Mouse (Mus musculus): ENCODE data around the gene Ncmap. TPM values are rescaled to one million over a fixed set of nuclear protein-coding genes. Genes with fewer than 3 reads are reported as not detected.
A peak's percentile ranks its signal among the peaks of the same experiment; 100 is the strongest.

Ncmap gene
- polyA plus RNA-seq, 1 experiment from 2014 or later, result 1.5 TPM

MicroRNA genes within 50 kb of the gene (microRNA counts, 519-probe panel; counts per million panel counts)
- 171 counts per million, percentile 57 among the panel's probes with 10 or more counts for microRNA mmu-miR-700

Small RNA genes within 50 kb of the gene (microRNA-seq; reads per million reads assigned to microRNA genes)
- 145 reads per million, percentile 56 among the genes with 10 or more reads in this experiment for gene Mir700

Other genes with a start within 250 kb of the Ncmap start
- gene Clic4, start 125.4 kb downstream of the Ncmap start, polyA plus RNA-seq (2014; fragmentation: Nextera tagmentation; extraction: Ambion mirVana), result 148 and 157 TPM in 2 replicates
- 168 and 191 TPM in 2 replicates for gene Srrm1, start 44.9 kb downstream of the Ncmap start, polyA plus RNA-seq (2014; fragmentation: Nextera tagmentation; extraction: Ambion mirVana)
- 12.5 and 13.0 TPM in 2 replicates for gene Rcan3, start 35.6 kb upstream of the Ncmap start, polyA plus RNA-seq (2014; fragmentation: Nextera tagmentation; extraction: Ambion mirVana)
- 0.37 and 0.72 TPM in 2 replicates for gene Stpg1, start 96.6 kb upstream of the Ncmap start, polyA plus RNA-seq (2014; fragmentation: Nextera tagmentation; extraction: Ambion mirVana)
- 2.1 and 4.4 TPM in 2 replicates for gene Nipal3, start 96.8 kb upstream of the Ncmap start, polyA plus RNA-seq (2014; fragmentation: Nextera tagmentation; extraction: Ambion mirVana)
- 4.2 and 4.3 TPM in 2 replicates for gene Grhl3, start 175.4 kb upstream of the Ncmap start, polyA plus RNA-seq (2014; fragmentation: Nextera tagmentation; extraction: Ambion mirVana)